ENCODE assay signal across 8 mouse cellular contexts in the genomic region with DNA sequence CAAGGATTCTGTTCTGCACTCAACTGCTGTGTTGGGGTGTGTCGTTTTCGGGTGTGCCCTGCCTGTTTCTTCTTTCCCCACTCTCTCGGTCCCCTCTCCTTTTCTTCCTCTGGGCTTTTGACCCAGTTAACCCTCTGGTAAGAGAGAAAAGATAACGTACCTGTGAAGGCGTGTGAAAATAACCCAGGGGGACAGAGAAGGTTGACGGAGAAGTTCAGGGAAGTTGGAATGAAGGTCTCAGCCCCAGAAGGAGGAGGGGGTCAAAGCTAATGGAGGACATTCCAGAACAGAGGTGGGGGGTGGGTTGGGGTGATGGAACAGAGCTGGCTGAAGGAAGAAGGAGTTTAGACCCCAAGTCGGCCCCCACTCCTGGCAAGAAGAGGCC. TPM values are rescaled to one million over a fixed set of nuclear protein-coding genes. Genes with fewer than 3 reads are reported as not detected.
A peak's percentile ranks its signal among the peaks of the same experiment; 100 is the strongest.
DNase-seq lines count a peak whose midpoint lies in the region; ATAC-seq and TF ChIP-seq lines count a peak whose summit lies in the region.

No protein-coding gene starts in this region.

- 47% methylated on average over 7 of the region's 7 CpGs for WGBS in liver, adult 2 months
- WGBS in hindbrain, embryonic 16.5 days: 6% methylated on average over 6 of the region's 7 CpGs
- WGBS in midbrain, postnatal 0 days: 3% methylated on average over 7 of the region's 7 CpGs

- peaks cover 6% of the 10 kb centered on the region for H3K4me1 ChIP-seq in liver, adult 2 months (ENCODE audit: control insufficient read depth, insufficient read depth, low read length)
- peaks cover 3% of the 10 kb centered on the region; the same call in 1 of the 2 replicates for H3K4me1 ChIP-seq in cortical plate, adult 2 months (ENCODE audit: control insufficient read depth, insufficient read depth, low read length)
- peaks cover 52% of the 10 kb centered on the region for H3K4me1 ChIP-seq in hindbrain, embryonic 16.5 days (ENCODE audit: control insufficient read depth, insufficient read depth, low read depth, low read length)
- peaks cover 24% of the 10 kb centered on the region for H3K4me1 ChIP-seq in midbrain, postnatal 0 days (ENCODE audit: insufficient read depth, low read length)

- peak overlapping the region; percentile 77 for H3K4me3 ChIP-seq in liver, adult 2 months (ENCODE audit: insufficient read depth, low read depth, low read length)
- peak overlapping the region; percentile 49 for H3K4me3 ChIP-seq in cortical plate, adult 2 months (ENCODE audit: insufficient read depth, low read length)
- H3K4me3 ChIP-seq in hindbrain, embryonic 16.5 days (ENCODE audit: low read length): peak overlapping the region; percentile 74
- H3K4me3 ChIP-seq in midbrain, postnatal 0 days (ENCODE audit: low read depth, low read length): peak overlapping the region; percentile 76

- H3K79me2 ChIP-seq in liver, adult 2 months (ENCODE audit: control insufficient read depth, insufficient read depth, low read length): no peaks in the 10 kb centered on the region

- peak overlapping the region; percentile 84 for H3K27ac ChIP-seq in liver, adult 2 months (replicated peaks; ENCODE audit: insufficient read depth, low read depth, low read length)
- peak overlapping the region; percentile 75 for H3K27ac ChIP-seq in cortical plate, adult 2 months (ENCODE audit: insufficient read depth, low read length)
- peak overlapping the region; percentile 4; the same call in 1 of the 2 replicates for H3K27ac ChIP-seq in hindbrain, embryonic 16.5 days (ENCODE audit: low read depth, low read length)
- peak overlapping the region; percentile 33; the same call in 1 of the 2 replicates for H3K27ac ChIP-seq in midbrain, postnatal 0 days (ENCODE audit: low read depth, low read length)

- peaks cover 6% of the 10 kb centered on the region; the same call in 1 of the 2 replicates for H3K27me3 ChIP-seq in liver, adult 2 months (ENCODE audit: control insufficient read depth, insufficient read depth, low read length)
- no peaks in the 10 kb centered on the region for H3K27me3 ChIP-seq in hindbrain, embryonic 16.5 days (replicated peaks; ENCODE audit: control insufficient read depth, insufficient read depth, low read length)
- no peaks in the 10 kb centered on the region for H3K27me3 ChIP-seq in midbrain, postnatal 0 days (ENCODE audit: insufficient read depth, low read length)

- DNase-seq in liver, adult 2 months (ENCODE audit: extremely low read depth, low read depth, low spot score): no peak
- DNase-seq in liver: no peak
- no peak for DNase-seq in midbrain, postnatal 0 days (ENCODE audit: low spot score)
- no peak for DNase-seq in right cerebral cortex, adult 2 months (ENCODE audit: low spot score in 2 of 2)
- no peak for DNase-seq in layer of hippocampus, adult 9-10 months (ENCODE audit: low spot score)
- DNase-seq in spleen, adult 12 weeks (ENCODE audit: low spot score): no peak

- TF ChIP-seq CTCF in liver, adult 2 months (IDR thresholded peaks at IDR 0.05; ENCODE audit: low read depth, low read length): no peak
- TF ChIP-seq CTCF in cortical plate, adult 2 months (IDR thresholded peaks at IDR 0.05; ENCODE audit: extremely low read depth, insufficient read depth, low read length): no peak
- no peak for TF ChIP-seq CTCF in midbrain, postnatal 0 days (IDR thresholded peaks at IDR 0.05)

- TF ChIP-seq POLR2A in liver, adult 2 months (IDR thresholded peaks at IDR 0.05; ENCODE audit: extremely low read depth, insufficient read depth, low read length): no peak
- no peak for TF ChIP-seq POLR2A in cortical plate, adult 2 months (IDR thresholded peaks at IDR 0.05; ENCODE audit: extremely low read depth, insufficient read depth, low read length)

- H3K9me3 ChIP-seq in hindbrain, embryonic 16.5 days (ENCODE audit: control insufficient read depth, low read length): no peaks in the 10 kb centered on the region
- no peaks in the 10 kb centered on the region for H3K9me3 ChIP-seq in midbrain, postnatal 0 days (ENCODE audit: low read length)

- peak overlapping the region; percentile 53; the same call in 1 of the 2 replicates for H3K9ac ChIP-seq in liver, adult 2 months (ENCODE audit: low read depth, low read length)
- H3K9ac ChIP-seq in hindbrain, embryonic 16.5 days (ENCODE audit: low read depth, low read length): peak overlapping the region; percentile 95
- peak overlapping the region; percentile 69 for H3K9ac ChIP-seq in midbrain, postnatal 0 days (replicated peaks; ENCODE audit: low read length, poor library complexity, severe bottlenecking)

- H3K36me3 ChIP-seq in liver, adult 2 months (ENCODE audit: control insufficient read depth, insufficient read depth, low read length): no peaks in the 10 kb centered on the region
- peaks cover 4% of the 10 kb centered on the region for H3K36me3 ChIP-seq in hindbrain, embryonic 16.5 days (ENCODE audit: control insufficient read depth, insufficient read depth, low read length)
- H3K36me3 ChIP-seq in midbrain, postnatal 0 days (ENCODE audit: insufficient read depth, low read length): no peaks in the 10 kb centered on the region

- ATAC-seq in hindbrain, embryonic 16.5 days: no peak
- no peak for ATAC-seq in midbrain, postnatal 0 days (ENCODE audit: low FRiP score)

- peak overlapping the region; percentile 95 for H3K4me2 ChIP-seq in hindbrain, embryonic 16.5 days (ENCODE audit: low read length)
- peak overlapping the region; percentile 91 for H3K4me2 ChIP-seq in midbrain, postnatal 0 days (ENCODE audit: low read depth, low read length, poor library complexity, severe bottlenecking)

RNA-seq across cellular contexts. Expression of gene Ppp1r18, which starts 3.6 kb away (rescaled TPM):
- total RNA-seq in liver, adult 2 months (2014; rRNA removed): 2.0 and 3.8 TPM in 2 replicates
- polyA plus RNA-seq in liver, adult 2 months (2012; rRNA removed): 4.7 and 5.5 TPM in 2 replicates
- polyA plus RNA-seq in cortical plate, adult 2 months (2012; rRNA removed): 11.1 and 11.4 TPM in 2 replicates
- 18.9 and 24.4 TPM in 2 replicates for polyA plus RNA-seq in hindbrain, embryonic 16.5 days (2015; fragmentation: Nextera tagmentation; extraction: Ambion mirVana)
- 16.2 and 33.0 TPM in 2 replicates for total RNA-seq in midbrain, postnatal 0 days (2014; rRNA removed)
- 14.1 and 14.4 TPM in 2 replicates for polyA plus RNA-seq in midbrain, postnatal 0 days (2015; fragmentation: Nextera tagmentation; extraction: Ambion mirVana)

RNA-seq across cellular contexts. Expression of gene Nrm, which starts 7.8 kb away (rescaled TPM):
- total RNA-seq in liver, adult 2 months (2014; rRNA removed): 0.18 and 2.4 TPM in 2 replicates
- 1.4 and 2.4 TPM in 2 replicates for polyA plus RNA-seq in liver, adult 2 months (2012; rRNA removed)
- 7.5 and 9.3 TPM in 2 replicates for polyA plus RNA-seq in cortical plate, adult 2 months (2012; rRNA removed)
- 20.8 and 22.3 TPM in 2 replicates for polyA plus RNA-seq in hindbrain, embryonic 16.5 days (2015; fragmentation: Nextera tagmentation; extraction: Ambion mirVana)
- total RNA-seq in midbrain, postnatal 0 days (2014; rRNA removed): 7.6 and 12.1 TPM in 2 replicates
- polyA plus RNA-seq in midbrain, postnatal 0 days (2015; fragmentation: Nextera tagmentation; extraction: Ambion mirVana): 11.0 and 11.8 TPM in 2 replicates

RNA-seq across cellular contexts. Expression of gene Dhx16, which starts 10.7 kb away (rescaled TPM):
- total RNA-seq in liver, adult 2 months (2014; rRNA removed): 18.5 and 25.8 TPM in 2 replicates
- 41.4 and 52.2 TPM in 2 replicates for polyA plus RNA-seq in liver, adult 2 months (2012; rRNA removed)
- 42.6 and 44.1 TPM in 2 replicates for polyA plus RNA-seq in cortical plate, adult 2 months (2012; rRNA removed)
- 25.0 and 33.3 TPM in 2 replicates for polyA plus RNA-seq in hindbrain, embryonic 16.5 days (2015; fragmentation: Nextera tagmentation; extraction: Ambion mirVana)
- total RNA-seq in midbrain, postnatal 0 days (2014; rRNA removed): 26.7 and 27.7 TPM in 2 replicates
- polyA plus RNA-seq in midbrain, postnatal 0 days (2015; fragmentation: Nextera tagmentation; extraction: Ambion mirVana): 23.6 and 25.1 TPM in 2 replicates

RNA-seq across cellular contexts. Expression of gene Mdc1, which starts 27.6 kb away (rescaled TPM):
- total RNA-seq in liver, adult 2 months (2014; rRNA removed): 3.0 and 3.5 TPM in 2 replicates
- polyA plus RNA-seq in liver, adult 2 months (2012; rRNA removed): 1.7 and 2.4 TPM in 2 replicates
- polyA plus RNA-seq in cortical plate, adult 2 months (2012; rRNA removed): 7.7 and 8.4 TPM in 2 replicates
- 9.3 and 11.2 TPM in 2 replicates for polyA plus RNA-seq in hindbrain, embryonic 16.5 days (2015; fragmentation: Nextera tagmentation; extraction: Ambion mirVana)
- 22.4 and 22.6 TPM in 2 replicates for total RNA-seq in midbrain, postnatal 0 days (2014; rRNA removed)
- polyA plus RNA-seq in midbrain, postnatal 0 days (2015; fragmentation: Nextera tagmentation; extraction: Ambion mirVana): 3.7 and 4.7 TPM in 2 replicates

RNA-seq across cellular contexts. Expression of gene 2310061I04Rik, which starts 28.3 kb away (rescaled TPM):
- 4.9 and 7.0 TPM in 2 replicates for total RNA-seq in liver, adult 2 months (2014; rRNA removed)
- 35.3 and 37.4 TPM in 2 replicates for polyA plus RNA-seq in liver, adult 2 months (2012; rRNA removed)
- 103 TPM in 2 replicates for polyA plus RNA-seq in cortical plate, adult 2 months (2012; rRNA removed)
- 67.4 and 77.4 TPM in 2 replicates for polyA plus RNA-seq in hindbrain, embryonic 16.5 days (2015; fragmentation: Nextera tagmentation; extraction: Ambion mirVana)
- 43.5 and 47.7 TPM in 2 replicates for total RNA-seq in midbrain, postnatal 0 days (2014; rRNA removed)
- 88.3 and 89.3 TPM in 2 replicates for polyA plus RNA-seq in midbrain, postnatal 0 days (2015; fragmentation: Nextera tagmentation; extraction: Ambion mirVana)

Comparison
In these comparisons a context has a peak if more than half of its experiments do, and no peak if none do; other contexts are left out.
1. H3K27ac ChIP-seq: peak in every context shown above with its lines; median percentile 84 in liver, adult 2 months; 75 in cortical plate, adult 2 months; 33 in midbrain, postnatal 0 days; 4 in hindbrain, embryonic 16.5 days.